Mouse (Mus musculus) embryonic stem cell, embryonic (primary cell): ENCODE results near the gene Pex26.

Source experiments
- CTCF ChIA-PET, 4 experiments: fragments of 300-600 bp in 2 of 4; fragments of 350-600 bp in 2 of 4; sonication (Branson Sonifier 250); formaldehyde crosslinking; loops; one replicate each; lab custom pipeline; 2022; ENCODE audit warnings: inconsistent platforms in 2 of 4; lab: Charles Lee
- POLR2A ChIA-PET, 4 experiments: fragments of 300-600 bp in 2 of 4; fragments of 350-600 bp in 2 of 4; sonication (Branson Sonifier 250); formaldehyde crosslinking; loops; one replicate each; lab custom pipeline; 2022; ENCODE audit warnings: antibody characterized with exemption in 4 of 4, inconsistent platforms in 1 of 4; lab: Charles Lee

Gene Pex26

DNA sequence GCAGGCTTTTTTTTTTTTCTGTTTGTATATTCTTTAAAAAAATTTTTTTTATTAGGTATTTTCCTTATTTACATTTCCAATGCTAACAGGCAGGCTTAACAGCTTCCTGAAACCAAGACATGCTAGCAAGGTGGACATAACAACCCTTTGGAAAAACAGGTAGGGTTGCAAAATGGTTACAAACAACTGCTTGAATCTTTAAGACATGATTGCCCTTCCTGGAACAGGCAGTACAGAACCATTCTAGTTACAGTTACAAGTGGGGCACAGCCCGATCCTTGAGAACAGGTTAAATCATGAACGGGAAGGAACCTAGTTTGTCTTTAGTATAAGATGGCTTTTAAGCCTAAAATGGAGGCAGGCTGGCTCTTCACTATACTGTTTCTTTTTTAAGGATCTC is 52.9 kb downstream of the Pex26 start:
- ChIA-PET POLR2A (no interaction called here), CTCF (no interaction called here)

DNA sequence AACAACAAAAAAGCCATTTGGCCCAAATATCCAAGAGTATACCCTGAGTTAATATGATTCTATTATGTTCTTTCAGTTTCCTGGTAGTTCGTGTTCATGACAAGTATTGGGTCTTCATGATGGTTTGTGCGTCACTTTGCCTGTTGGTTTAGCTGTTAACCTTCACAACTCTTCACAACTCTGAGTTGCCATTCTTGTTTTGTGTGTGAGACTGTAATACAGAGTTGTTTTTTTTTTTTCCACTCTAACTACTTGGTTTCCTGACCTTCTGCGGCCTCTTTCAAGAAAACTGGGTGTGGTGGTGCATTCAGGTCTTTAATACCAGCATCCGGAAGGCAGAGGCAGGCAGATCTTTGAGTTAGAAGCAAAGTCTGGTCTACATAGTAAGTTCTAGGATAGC is 54.7 kb downstream of the Pex26 start:
- ChIA-PET CTCF (interaction anchor here in 1 of 4 experiments (0.7 kb wide), 1 partner anchor 319 kb away, joined by 4 read pairs; no protein-coding TSS in a partner anchor), POLR2A (no interaction called here)

DNA sequence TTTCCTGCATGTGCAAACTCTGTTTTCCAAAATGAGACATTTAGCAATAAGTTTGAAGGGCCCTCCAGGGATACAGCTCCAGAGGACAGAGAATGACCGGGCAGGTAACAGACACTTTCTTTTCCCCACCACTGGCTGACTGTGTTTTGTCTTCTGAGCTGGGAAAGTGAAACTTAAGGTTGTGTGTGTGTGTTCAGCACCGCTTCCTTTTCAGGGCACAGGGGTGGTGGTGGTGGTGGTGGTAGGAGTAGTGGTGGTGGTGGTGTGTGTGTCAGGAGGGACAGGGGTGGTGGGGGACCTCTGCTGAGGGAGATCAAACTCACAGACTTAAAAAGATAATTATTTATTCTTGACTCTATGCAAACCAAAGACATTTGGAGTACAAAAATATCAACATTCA is 58.3 kb downstream of the Pex26 start:
- CTCF ChIA-PET: no interaction called here
- POLR2A ChIA-PET: no interaction called here

DNA sequence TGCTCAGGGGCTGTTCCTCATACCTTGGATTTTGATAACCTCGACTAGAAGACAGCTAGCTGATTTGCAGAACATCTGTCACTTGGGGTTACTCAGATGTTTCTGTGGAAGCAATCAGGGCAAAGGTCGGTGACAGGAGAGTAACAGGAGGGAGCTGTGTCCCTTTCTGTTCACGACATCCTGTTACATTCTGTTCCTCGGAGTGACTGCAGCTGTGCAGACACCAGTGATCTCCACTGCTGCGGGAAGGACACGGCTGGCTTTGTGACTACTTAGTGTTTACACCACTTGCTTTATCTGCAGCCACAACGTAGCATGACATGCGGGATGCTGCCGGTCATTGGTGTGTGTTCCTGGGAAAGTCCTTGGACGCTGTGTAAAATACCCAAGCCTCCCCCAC is 59.7 kb downstream of the Pex26 start:
- ChIA-PET CTCF (interaction anchor here in 1 of 4 experiments (0.6 kb wide), 1 partner anchor 8 kb away, joined by 10 read pairs; no protein-coding TSS in a partner anchor), POLR2A (interaction anchor here in 1 of 4 experiments (1.2 kb wide), 1 partner anchor 12 kb away, joined by 3 read pairs; no protein-coding TSS in a partner anchor)

DNA sequence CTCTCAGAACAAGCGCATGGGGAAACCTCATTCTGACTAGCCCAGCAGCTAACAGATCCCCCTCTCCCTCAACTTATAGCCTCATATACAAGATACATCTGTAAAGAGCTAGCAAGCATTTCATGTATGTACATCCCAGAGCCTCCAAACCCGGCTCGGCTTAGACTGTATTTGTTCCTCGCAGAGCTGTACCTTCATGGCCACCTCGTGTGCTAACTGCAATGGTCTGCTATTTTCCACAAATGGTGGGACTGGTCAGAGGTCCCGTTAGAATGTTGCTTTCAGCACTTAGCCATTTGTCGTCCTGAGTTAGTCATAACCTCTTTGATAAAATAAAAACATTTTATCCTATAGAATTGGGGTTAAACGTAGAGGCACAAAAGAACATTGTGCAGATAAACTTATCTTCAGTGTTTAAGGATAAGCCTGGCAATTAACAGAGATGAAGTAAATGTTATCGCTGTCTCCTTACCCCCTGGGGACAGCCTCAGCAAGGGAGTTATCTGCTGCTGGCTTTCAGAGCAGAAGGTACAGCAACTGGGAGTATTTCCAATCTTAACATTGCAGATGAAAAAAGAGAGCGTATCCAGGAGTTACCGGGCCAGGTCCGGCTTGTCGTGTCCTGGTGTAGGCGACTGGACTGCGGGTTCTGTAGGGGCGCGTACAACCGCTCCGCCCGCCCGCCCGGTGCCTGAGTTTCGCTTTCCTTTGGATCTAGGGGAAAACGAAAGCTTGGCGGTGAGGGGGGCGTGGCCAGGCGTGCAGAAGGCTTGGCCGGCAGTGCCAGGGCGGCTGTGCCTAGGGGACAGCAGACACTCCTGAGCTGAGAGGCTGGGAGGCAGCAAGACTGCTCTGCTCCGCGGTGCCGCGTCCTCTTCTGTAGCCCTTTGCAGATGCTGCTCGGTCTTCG is 61.9 kb downstream of the Pex26 start, which contains the start of gene Usp18:
Usp18 (plus strand) TSS at position 780 of the 910 bp plus-strand sequence.
- ChIA-PET CTCF (interaction anchor here in 2 of 4 experiments (0.7 to 1.6 kb wide), 3 partner anchors 10 to 60 kb away, joined by 3 to 8 read pairs (median 4); no protein-coding TSS in a partner anchor), POLR2A (interaction anchor here in 2 of 4 experiments (0.6 to 1.1 kb wide), 3 partner anchors 52 to 422 kb away, joined by 3 read pairs; partner anchors contain the start of gene Atp6v1e1 (in 1 of the 2))

DNA sequence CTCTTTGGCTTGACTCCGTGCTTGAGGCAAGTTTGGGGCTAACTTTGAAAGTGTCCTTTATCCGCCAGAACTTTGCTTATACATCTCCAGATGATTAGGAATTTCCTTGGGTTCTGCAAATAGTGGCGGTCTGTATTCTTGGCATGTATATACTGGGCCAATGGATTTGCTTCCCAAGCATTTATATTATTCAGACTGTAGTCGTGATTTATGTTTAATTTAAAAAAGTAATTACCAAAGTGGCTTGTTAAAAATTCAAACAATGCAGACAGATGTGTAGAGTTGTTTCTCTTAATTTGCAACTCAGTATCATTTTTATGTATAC is 62.5 kb downstream of the Pex26 start:
- CTCF ChIA-PET: interaction anchor here in 1 of 4 experiments (0.8 kb wide), 1 partner anchor 11 kb away, joined by 4 read pairs; no protein-coding TSS in a partner anchor
- POLR2A ChIA-PET: interaction anchor here in 2 of 4 experiments (0.6 to 1.1 kb wide), 3 partner anchors 53 to 423 kb away, joined by 3 read pairs; partner anchors contain the start of gene Atp6v1e1 (in 1 of the 2)
